Mouse (Mus musculus) layer of hippocampus, adult 18-20 months (tissue): ENCODE measurements around the gene Cdcp1. TPM values are rescaled to one million over a fixed set of nuclear protein-coding genes. Genes with fewer than 3 reads are reported as not detected.
A peak's percentile ranks its signal among the peaks of the same experiment; 100 is the strongest.

Experiments used
- DNase-seq, 2 experiments: peaks; one replicate each; pipeline ENCODE4 v3.0.0; 2022; ENCODE audit warnings: low spot score in 2 of 2
- long read RNA-seq: library from polyadenylated mRNA; stranded (forward); transcript quantifications from one replicate; pipeline ENCODE4 v2.0.0, GENCODE M21; 2021
- total RNA-seq, 2 experiments: library from RNA; stranded (reverse); gene quantifications; 2 replicates each; pipeline ENCODE4 v1.2.3; 2021

Cdcp1 gene
- not detected for total RNA-seq
- long read RNA-seq: 0 reads

DNA sequence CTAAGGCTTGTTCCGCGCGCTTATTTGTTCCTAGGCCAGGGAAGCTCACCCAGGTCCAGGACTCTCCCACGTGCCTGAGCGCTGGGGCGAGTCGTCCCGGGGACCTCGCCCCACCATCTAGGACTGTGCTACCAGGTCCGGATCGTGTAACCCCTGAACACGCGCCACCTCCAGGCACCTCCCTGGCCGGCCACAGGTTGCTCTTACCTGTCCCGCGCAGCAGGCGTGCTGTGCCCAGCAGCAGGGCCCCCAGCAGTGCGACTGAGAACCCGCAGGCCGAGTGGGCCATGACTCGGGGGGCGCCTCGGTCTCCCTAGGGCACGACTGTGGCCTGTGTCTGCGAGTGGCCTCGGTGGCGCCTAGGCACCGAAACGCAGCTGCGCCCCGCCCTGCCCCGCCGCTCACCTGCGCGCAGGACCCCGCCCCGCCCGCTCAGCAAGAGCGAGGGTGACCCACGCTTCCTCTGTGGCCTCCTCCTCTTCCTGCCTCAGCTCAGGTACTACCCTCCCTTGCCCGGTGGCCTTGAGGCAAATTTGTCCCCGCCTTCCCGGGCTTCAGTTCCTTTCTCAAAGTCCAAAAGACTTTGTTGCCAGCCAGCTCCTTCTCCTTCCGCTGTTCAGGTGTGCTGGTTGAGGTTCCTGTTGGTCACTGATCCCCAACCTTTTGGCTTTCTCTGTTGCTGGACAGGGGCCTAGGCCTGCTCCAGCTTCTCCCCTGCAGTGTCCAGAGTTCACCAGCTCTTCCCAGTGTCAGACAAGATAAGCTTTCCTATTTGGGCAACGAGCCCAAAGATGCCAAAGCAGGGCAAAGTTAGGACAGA lies at the start of gene Cdcp1:
Gene Cdcp1, minus strand, starts transcription at position 418 of the 820 bp plus-strand sequence.
- DNase-seq: no peak

- DNase-seq: peak; percentile 75 to 82
Measured at GRCm38 (mm10) chr9:123260611-123261021, 44.8 kb upstream of the Cdcp1 start, which contains the start of gene Tmem158. Tmem158 (minus strand) TSS chr9:123260764.

GRCm38 (mm10) chr9:123259896-123260610 lies 44.2 kb upstream of the Cdcp1 start:
- peak; percentile 30 to 49 for DNase-seq

GRCm38 (mm10) chr9:123259461-123259895 lies 43.6 kb upstream of the Cdcp1 start:
- DNase-seq: peak in 1 of 2 experiments; percentile 66

DNA sequence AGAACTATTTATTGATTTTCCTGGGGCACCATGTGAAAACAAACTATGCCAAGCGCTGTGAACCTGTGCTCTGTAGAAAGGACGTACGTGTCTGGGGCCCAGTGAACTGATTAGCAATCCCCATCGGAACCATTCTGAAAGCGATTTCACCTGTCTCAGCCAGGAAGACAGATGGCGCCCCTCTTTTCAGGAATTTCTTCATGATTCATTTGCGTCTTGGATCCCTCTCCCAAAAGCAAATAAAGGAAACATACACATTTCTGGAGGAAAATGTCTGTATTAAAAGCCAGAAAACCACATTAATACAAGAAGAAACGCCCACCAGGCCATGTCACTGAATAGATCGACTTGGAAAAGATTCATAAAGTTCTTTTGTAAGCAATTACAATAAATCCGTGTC lies 43.0 kb upstream of the Cdcp1 start:
- no peak for DNase-seq

GRCm38 (mm10) chr9:123255736-123256135 lies 39.9 kb upstream of the Cdcp1 start:
- DNase-seq: no peak

- DNase-seq: no peak
Measured at GRCm38 (mm10) chr9:123247992-123248391, 32.2 kb upstream of the Cdcp1 start.

GRCm38 (mm10) chr9:123245146-123245545 lies 29.3 kb upstream of the Cdcp1 start:
- DNase-seq: no peak

DNA sequence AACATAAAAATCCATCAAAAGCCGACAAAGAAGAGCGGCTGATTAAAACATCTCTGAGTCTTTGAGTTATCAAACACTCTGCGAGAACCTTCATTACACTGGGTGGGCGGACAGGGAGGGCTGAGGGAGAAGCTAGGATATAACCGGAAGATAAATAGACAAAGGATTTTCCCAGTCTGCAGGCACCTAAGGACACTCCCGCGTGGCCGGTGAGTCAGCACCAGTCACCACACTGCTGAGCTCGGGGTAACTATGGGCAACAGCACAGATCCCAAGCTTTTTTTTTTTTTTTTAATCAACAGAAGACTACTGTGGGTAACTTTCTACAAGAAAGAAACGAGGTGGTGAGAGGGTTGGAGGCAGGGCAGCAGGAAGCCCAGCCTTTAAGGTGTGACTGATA lies 28.1 kb upstream of the Cdcp1 start:
- peak in 1 of 2 experiments; percentile 13 for DNase-seq

DNA sequence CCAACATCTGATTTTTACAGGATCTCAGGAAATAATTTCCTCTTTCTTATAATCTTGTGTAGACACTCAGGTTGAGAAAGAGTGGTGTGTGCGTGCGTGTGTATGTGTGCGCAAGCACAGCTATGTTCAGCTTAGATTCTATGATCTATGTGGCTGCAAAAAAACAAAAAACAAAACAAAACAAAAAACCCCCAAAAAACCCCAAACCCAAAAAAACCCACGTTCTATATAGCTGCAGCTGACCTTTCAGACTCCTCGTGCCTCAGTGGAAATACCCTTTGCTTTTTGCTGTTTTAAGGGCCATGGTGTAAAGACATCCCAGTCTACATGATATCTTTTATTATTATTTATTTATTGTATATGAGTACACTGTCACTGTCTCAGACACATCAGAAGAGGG lies 25.4 kb upstream of the Cdcp1 start:
- DNase-seq: no peak

GRCm38 (mm10) chr9:123240751-123241150 lies 24.9 kb upstream of the Cdcp1 start:
- DNase-seq: no peak

DNA sequence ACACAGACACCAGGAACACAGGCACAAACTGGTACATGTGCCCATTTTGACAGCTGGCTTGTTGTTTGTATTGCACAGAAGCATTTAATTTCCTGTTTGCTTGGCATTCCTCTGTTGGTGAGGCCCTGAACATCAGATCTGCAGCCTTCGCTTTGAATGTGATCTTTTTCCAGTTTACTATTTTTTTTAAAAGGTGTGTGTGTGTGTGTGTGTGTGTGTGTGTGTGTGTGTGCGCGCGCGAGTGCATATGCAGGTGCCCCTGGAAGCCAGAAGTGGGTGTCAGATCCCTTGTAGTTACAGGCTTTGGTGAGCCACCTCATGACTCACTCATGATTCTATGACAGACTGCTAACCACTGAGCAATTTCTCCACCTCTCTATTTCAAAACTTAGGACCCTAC lies 24.4 kb upstream of the Cdcp1 start:
- no peak for DNase-seq

DNA sequence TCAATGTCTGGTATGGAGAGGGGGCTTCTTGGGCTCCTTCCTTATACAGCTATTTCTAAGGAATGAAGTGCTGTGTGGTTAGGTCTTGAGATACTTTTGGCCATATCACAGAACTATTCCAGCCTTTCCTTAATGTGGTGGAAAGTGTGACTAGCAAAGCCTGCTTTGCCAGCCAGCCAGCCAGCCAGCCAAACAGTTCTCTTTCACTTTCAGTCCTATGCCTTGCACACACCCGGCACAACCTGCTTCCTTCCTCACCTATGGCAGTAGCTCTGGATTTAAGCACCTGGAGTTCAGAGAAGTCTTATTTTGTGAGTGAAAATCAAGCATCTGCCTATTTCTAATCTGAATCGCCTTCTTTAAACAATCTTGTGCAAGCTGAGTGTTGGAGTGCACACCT lies 23.8 kb upstream of the Cdcp1 start:
- no peak for DNase-seq

DNA sequence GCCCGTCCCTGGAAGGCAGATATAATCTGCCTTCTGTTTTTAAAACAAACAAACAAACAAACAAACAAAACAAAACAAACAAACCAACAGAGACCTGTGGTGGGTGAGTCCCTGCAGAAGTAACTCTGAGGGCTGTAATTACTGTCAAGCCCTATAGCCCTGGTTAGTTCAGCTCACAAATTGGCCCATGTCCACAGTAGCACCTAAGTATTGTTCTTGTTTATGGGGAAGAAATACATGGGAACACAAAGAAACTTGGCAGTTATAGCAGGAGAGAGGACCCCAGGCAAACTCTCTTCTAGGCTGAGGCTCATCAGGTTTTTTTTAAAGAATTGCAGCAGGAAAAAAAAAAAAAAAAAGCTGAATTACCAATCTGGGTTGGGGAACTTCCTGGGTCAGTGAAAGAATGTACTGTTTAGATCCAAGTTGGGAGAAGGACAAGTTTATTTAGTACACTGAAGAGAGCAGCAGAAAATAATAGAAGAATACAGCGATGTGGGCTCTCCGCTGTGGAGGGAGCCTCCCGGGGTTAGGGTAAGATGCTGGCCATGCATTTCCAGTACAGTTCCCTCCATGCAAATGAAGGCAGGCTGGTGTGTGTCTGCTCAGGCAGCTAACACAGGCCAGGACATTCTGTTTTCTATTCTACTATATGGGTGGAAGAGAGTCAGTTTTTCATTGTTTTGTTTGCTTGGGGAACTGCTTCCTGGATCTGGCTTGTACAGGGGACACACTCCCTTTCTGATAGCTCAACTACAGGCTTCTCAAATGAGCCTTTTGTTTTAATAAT lies 22.6 kb upstream of the Cdcp1 start:
- no peak for DNase-seq

DNA sequence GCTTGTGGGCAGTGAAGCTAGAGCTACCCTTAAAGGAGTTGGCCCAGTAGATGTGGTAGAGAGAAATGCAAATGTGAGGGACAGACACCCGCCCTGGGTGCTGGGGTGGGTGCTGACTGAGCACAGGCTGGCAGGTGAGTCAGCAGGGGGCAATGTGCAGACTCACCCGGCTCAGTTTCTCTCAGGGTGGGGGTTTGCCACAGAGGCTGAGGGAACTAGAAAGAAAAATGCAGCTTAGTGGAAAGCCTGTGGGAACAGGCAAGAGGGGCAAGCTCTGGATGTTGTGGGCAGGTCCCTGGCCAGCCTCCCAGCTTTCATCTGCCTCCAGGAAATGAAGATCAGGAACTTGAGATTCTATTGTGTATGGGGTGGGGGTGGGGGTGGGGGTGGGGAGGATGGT lies 21.9 kb upstream of the Cdcp1 start:
- no peak for DNase-seq

DNA sequence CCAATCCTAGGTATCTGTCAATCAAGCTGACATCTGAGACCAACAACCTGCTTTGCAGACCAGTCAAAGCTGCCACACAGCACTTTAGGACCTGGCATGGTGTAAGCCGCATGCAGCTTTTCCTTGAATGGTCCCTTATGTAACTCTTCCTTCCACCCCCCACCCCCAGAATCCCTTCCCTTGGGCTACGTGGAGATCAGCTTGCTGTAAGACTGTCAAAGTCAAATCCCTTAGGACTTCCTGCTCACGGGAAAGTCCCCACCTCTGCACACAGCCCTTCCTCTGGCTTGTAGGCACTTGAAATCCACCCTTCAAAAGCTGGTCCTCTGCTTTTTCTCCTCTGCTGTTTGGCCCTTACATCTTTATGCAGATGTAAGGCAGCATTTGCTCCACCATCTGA lies 19.8 kb upstream of the Cdcp1 start:
- DNase-seq: no peak

DNA sequence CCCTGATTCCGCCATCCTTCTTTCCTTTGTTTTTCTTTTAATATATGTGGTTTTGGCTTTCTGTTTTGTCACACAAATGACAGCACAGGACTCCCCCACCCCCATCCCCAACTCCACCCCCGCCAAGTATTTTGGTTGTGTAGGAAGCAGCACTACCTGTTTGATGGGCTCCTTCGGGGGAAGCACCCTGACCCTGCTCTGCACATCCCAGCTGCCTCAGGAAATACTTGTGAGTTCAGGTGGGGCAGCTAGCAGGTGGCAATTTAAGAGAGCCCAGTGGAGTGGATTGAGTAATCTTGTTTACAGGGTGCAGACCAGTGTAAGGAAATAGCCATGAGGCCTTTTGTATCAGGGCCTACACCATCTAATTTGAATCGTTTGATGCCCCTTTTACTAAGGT lies 14.0 kb upstream of the Cdcp1 start:
- no peak for DNase-seq

DNA sequence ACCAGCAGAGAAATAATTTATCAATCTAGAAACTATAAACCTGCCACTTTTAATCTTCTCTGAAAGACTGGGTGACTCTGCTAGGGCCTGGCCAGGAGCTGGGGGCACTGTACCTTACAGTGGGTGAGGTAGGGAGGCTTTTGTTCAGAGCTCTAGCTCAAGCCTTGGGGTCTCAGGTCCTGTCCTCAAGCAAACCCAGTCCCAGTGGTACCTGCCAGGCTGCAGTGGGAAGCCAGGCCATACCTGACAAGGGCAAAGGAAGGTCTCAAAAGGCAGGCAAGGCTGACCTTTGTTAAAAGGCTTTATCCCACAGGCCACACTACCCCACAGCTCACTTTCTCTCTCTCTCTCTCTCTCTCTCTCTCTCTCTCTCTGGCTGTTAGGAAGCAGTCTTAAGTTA lies 12.8 kb upstream of the Cdcp1 start:
- DNase-seq: no peak

- no peak for DNase-seq
Measured at GRCm38 (mm10) chr9:123227106-123227750, 11.4 kb upstream of the Cdcp1 start.

- DNase-seq: no peak
Measured at GRCm38 (mm10) chr9:123224863-123225431, 9.1 kb upstream of the Cdcp1 start.

DNA sequence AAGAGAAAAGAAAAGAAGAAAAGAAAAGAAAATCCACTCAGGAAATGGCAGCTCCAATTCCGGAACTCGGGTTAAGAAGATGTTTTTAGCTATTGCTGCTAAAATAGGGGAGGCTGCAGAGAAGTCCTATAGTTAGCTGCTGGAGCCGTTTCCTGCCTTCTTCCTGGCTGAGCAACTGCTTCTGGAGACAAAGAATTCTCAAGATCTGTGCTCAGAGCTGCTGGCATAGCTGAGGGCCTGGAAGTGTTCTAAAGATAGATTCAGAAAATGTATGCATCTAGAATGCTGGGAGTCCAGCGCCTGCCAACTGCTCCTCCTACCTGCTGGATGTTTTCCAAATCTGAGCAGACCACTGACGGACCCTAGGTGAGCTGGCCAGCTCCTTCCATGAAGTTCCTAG lies 4.0 kb upstream of the Cdcp1 start:
- DNase-seq: peak in 1 of 2 experiments; percentile 5
